Mouse (Mus musculus): ENCODE measurements around the gene Eif4g3. TPM values are rescaled to one million over a fixed set of nuclear protein-coding genes. Genes with fewer than 3 reads are reported as not detected.

Gene Eif4g3
- polyA plus RNA-seq, 1 experiment from 2014 or later = 7.3 TPM

GRCm38 (mm10) chr4:138168162-138168561 lies 175.3 kb downstream of the Eif4g3 start:
- peaks cover 11% of the 10 kb centered on the region for H3K4me1 ChIP-seq (replicated peaks)
- DNase-seq (peak; percentile 5), ATAC-seq (ENCODE audit: low read depth) (peak; percentile 77)
- 63% methylated on average over 3 of the region's 3 CpGs for WGBS (ENCODE audit: insufficient replicate concordance)
- H3K9me3 ChIP-seq (replicated peaks) = no peaks in the 10 kb centered on the region
- no peak overlapping the region for H3K4me3 ChIP-seq (replicated peaks)
- H3K27ac ChIP-seq = no peak overlapping the region
- no peaks in the 10 kb centered on the region for H3K27me3 ChIP-seq
- no peak overlapping the region for H3K9ac ChIP-seq
- H3K4me2 ChIP-seq = no peak overlapping the region
- peaks cover 64% of the 10 kb centered on the region for H3K36me3 ChIP-seq

- Histone ChIP-seq H3K4me1 (replicated peaks) (peaks cover 11% of the 10 kb centered on the region), H3K27me3 (no peaks in the 10 kb centered on the region), H3K9ac (no peak overlapping the region), H3K4me3 (replicated peaks) (no peak overlapping the region), H3K36me3 (peaks cover 73% of the 10 kb centered on the region), H3K27ac (no peak overlapping the region), H3K4me2 (no peak overlapping the region), H3K9me3 (replicated peaks) (no peaks in the 10 kb centered on the region)
- DNase-seq (no peak), ATAC-seq (ENCODE audit: low read depth) (no peak)
- 77% methylated on average over 4 of the region's 4 CpGs for WGBS (ENCODE audit: insufficient replicate concordance)
These were observed 176.6 kb downstream of the Eif4g3 start for GRCm38 (mm10) chr4:138169420-138169819.

GRCm38 (mm10) chr4:138172686-138173085 lies 179.9 kb downstream of the Eif4g3 start:
- Histone ChIP-seq H3K9ac (no peak overlapping the region), H3K27me3 (no peaks in the 10 kb centered on the region), H3K27ac (no peak overlapping the region), H3K4me2 (no peak overlapping the region), H3K36me3 (peaks cover 79% of the 10 kb centered on the region), H3K4me1 (replicated peaks) (peaks cover 1% of the 10 kb centered on the region), H3K4me3 (replicated peaks) (no peak overlapping the region), H3K9me3 (replicated peaks) (no peaks in the 10 kb centered on the region)
- DNase-seq = no peak
- WGBS (ENCODE audit: insufficient replicate concordance) = 87% methylated on average over 4 of the region's 4 CpGs
- no peak for ATAC-seq (ENCODE audit: low read depth)

GRCm38 (mm10) chr4:138179391-138179790 lies 186.6 kb downstream of the Eif4g3 start:
- ATAC-seq (ENCODE audit: low read depth) = no peak
- Histone ChIP-seq H3K36me3 (peaks cover 89% of the 10 kb centered on the region), H3K4me3 (replicated peaks) (no peak overlapping the region), H3K9me3 (replicated peaks) (no peaks in the 10 kb centered on the region), H3K4me1 (replicated peaks) (0 out of 2 replicates have a peak, but pooled peaks cover 2% of the 10 kb centered on the region), H3K4me2 (no peak overlapping the region), H3K27me3 (no peaks in the 10 kb centered on the region), H3K27ac (no peak overlapping the region), H3K9ac (no peak overlapping the region)
- WGBS (ENCODE audit: insufficient replicate concordance) = 89% methylated on average over 5 of the region's 5 CpGs
- no peak for DNase-seq

- no peak overlapping the region for H3K4me2 ChIP-seq
- H3K36me3 ChIP-seq = peaks cover 88% of the 10 kb centered on the region
- H3K27ac ChIP-seq = no peak overlapping the region
- WGBS (ENCODE audit: insufficient replicate concordance) = 86% methylated on average over 4 of the region's 4 CpGs
- DNase-seq = no peak
- no peak for ATAC-seq (ENCODE audit: low read depth)
- no peaks in the 10 kb centered on the region for H3K9me3 ChIP-seq (replicated peaks)
- no peak overlapping the region for H3K4me3 ChIP-seq (replicated peaks)
- H3K9ac ChIP-seq = no peak overlapping the region
- 0 out of 2 replicates have a peak, but pooled peaks cover 6% of the 10 kb centered on the region for H3K4me1 ChIP-seq (replicated peaks)
- H3K27me3 ChIP-seq = no peaks in the 10 kb centered on the region
These were observed 187.9 kb downstream of the Eif4g3 start for GRCm38 (mm10) chr4:138180719-138181118.

- 83% methylated on average over 5 of the region's 5 CpGs for WGBS (ENCODE audit: insufficient replicate concordance)
- Histone ChIP-seq H3K27ac (no peak overlapping the region), H3K9me3 (replicated peaks) (no peaks in the 10 kb centered on the region), H3K4me3 (replicated peaks) (no peak overlapping the region), H3K4me2 (no peak overlapping the region), H3K27me3 (no peaks in the 10 kb centered on the region), H3K9ac (no peak overlapping the region), H3K4me1 (replicated peaks) (0 out of 2 replicates have a peak, but pooled peaks cover 6% of the 10 kb centered on the region), H3K36me3 (peaks cover 84% of the 10 kb centered on the region)
- no peak for DNase-seq
- ATAC-seq (ENCODE audit: low read depth) = no peak
These were observed 191.2 kb downstream of the Eif4g3 start for GRCm38 (mm10) chr4:138184056-138184455.

- Histone ChIP-seq H3K9ac (no peak overlapping the region), H3K9me3 (replicated peaks) (no peaks in the 10 kb centered on the region), H3K4me1 (replicated peaks) (0 out of 2 replicates have a peak, but pooled peaks cover 6% of the 10 kb centered on the region), H3K4me3 (replicated peaks) (no peak overlapping the region), H3K36me3 (peaks cover 84% of the 10 kb centered on the region), H3K4me2 (no peak overlapping the region), H3K27me3 (no peaks in the 10 kb centered on the region), H3K27ac (no peak overlapping the region)
- ATAC-seq (ENCODE audit: low read depth) = no peak
- WGBS (ENCODE audit: insufficient replicate concordance) = 55% methylated on average over 5 of the region's 5 CpGs
- DNase-seq = no peak
These were observed 191.8 kb downstream of the Eif4g3 start for GRCm38 (mm10) chr4:138184573-138184981.

- no peak for ATAC-seq (ENCODE audit: low read depth)
- Histone ChIP-seq H3K4me3 (replicated peaks) (no peak overlapping the region), H3K36me3 (peaks cover 78% of the 10 kb centered on the region), H3K9ac (no peak overlapping the region), H3K27me3 (no peaks in the 10 kb centered on the region), H3K9me3 (replicated peaks) (no peaks in the 10 kb centered on the region), H3K27ac (no peak overlapping the region), H3K4me1 (replicated peaks) (0 out of 2 replicates have a peak, but pooled peaks cover 6% of the 10 kb centered on the region), H3K4me2 (no peak overlapping the region)
- DNase-seq = no peak
- WGBS (ENCODE audit: insufficient replicate concordance) = 77% methylated on average over 7 of the region's 7 CpGs
These were observed 193.1 kb downstream of the Eif4g3 start for GRCm38 (mm10) chr4:138185961-138186360.

- H3K36me3 ChIP-seq = peaks cover 80% of the 10 kb centered on the region
- WGBS (ENCODE audit: insufficient replicate concordance) = 80% methylated on average over 7 of the region's 7 CpGs
- no peaks in the 10 kb centered on the region for H3K9me3 ChIP-seq (replicated peaks)
- no peak overlapping the region for H3K9ac ChIP-seq
- no peak overlapping the region for H3K4me3 ChIP-seq (replicated peaks)
- no peak overlapping the region for H3K4me2 ChIP-seq
- H3K27me3 ChIP-seq = no peaks in the 10 kb centered on the region
- DNase-seq = no peak
- 0 out of 2 replicates have a peak, but pooled peaks cover 6% of the 10 kb centered on the region for H3K4me1 ChIP-seq (replicated peaks)
- H3K27ac ChIP-seq = no peak overlapping the region
- ATAC-seq (ENCODE audit: low read depth) = no peak
These were observed 195.2 kb downstream of the Eif4g3 start for GRCm38 (mm10) chr4:138187995-138188394.

GRCm38 (mm10) chr4:138192561-138192960 lies 199.7 kb downstream of the Eif4g3 start:
- Histone ChIP-seq H3K9ac (no peak overlapping the region), H3K9me3 (replicated peaks) (no peaks in the 10 kb centered on the region), H3K4me1 (replicated peaks) (no peaks in the 10 kb centered on the region), H3K36me3 (peaks cover 83% of the 10 kb centered on the region), H3K4me2 (no peak overlapping the region), H3K4me3 (replicated peaks) (no peak overlapping the region), H3K27ac (no peak overlapping the region), H3K27me3 (no peaks in the 10 kb centered on the region)
- DNase-seq = no peak
- WGBS (ENCODE audit: insufficient replicate concordance) = 82% methylated on average over 5 of the region's 5 CpGs
- ATAC-seq (ENCODE audit: low read depth) = no peak

- no peaks in the 10 kb centered on the region for H3K9me3 ChIP-seq (replicated peaks)
- 73% methylated on average over 3 of the region's 3 CpGs for WGBS (ENCODE audit: insufficient replicate concordance)
- no peak for ATAC-seq (ENCODE audit: low read depth)
These were observed 207.9 kb downstream of the Eif4g3 start for GRCm38 (mm10) chr4:138200769-138201168.

GRCm38 (mm10) chr4:138201696-138202095 lies 208.9 kb downstream of the Eif4g3 start:
- DNase-seq = no peak
- WGBS (ENCODE audit: insufficient replicate concordance) = 78% methylated on average over 9 of the region's 9 CpGs
- ATAC-seq (ENCODE audit: low read depth) = no peak

More at GRCm38 (mm10) chr4:138200769-138201168, 207.9 kb downstream of the Eif4g3 start:
- Histone ChIP-seq H3K4me1 (replicated peaks) (no peaks in the 10 kb centered on the region), H3K36me3 (peaks cover 81% of the 10 kb centered on the region), H3K9ac (no peak overlapping the region), H3K27me3 (no peaks in the 10 kb centered on the region), H3K4me3 (replicated peaks) (no peak overlapping the region), H3K27ac (no peak overlapping the region), H3K4me2 (no peak overlapping the region)
- no peak for DNase-seq

More at GRCm38 (mm10) chr4:138201696-138202095, 208.9 kb downstream of the Eif4g3 start:
- Histone ChIP-seq H3K27me3 (no peaks in the 10 kb centered on the region), H3K36me3 (peaks cover 76% of the 10 kb centered on the region), H3K9ac (no peak overlapping the region), H3K4me1 (replicated peaks) (no peaks in the 10 kb centered on the region), H3K27ac (no peak overlapping the region), H3K9me3 (replicated peaks) (no peaks in the 10 kb centered on the region), H3K4me3 (replicated peaks) (no peak overlapping the region), H3K4me2 (no peak overlapping the region)
